Mouse (Mus musculus) olfactory bulb, adult 2 months (tissue): ENCODE measurements around the gene Scn5a.

ENCODE experiments used
- CTCF ChIP-seq: fragments of 200-500 bp; IDR thresholded peaks from 2 replicates; pipeline ENCODE4 v1.5.1; 2012; ENCODE audit warnings: low read depth, mild to moderate bottlenecking, low read length, moderate library complexity; ENCODE audit not compliant: insufficient read depth
- POLR2A ChIP-seq: fragments of 200-500 bp; IDR thresholded peaks from 2 replicates; pipeline ENCODE4 v1.6.1; 2012; ENCODE audit warnings: mild to moderate bottlenecking, low read depth, low read length, moderate library complexity; ENCODE audit not compliant: insufficient read depth

DNA sequence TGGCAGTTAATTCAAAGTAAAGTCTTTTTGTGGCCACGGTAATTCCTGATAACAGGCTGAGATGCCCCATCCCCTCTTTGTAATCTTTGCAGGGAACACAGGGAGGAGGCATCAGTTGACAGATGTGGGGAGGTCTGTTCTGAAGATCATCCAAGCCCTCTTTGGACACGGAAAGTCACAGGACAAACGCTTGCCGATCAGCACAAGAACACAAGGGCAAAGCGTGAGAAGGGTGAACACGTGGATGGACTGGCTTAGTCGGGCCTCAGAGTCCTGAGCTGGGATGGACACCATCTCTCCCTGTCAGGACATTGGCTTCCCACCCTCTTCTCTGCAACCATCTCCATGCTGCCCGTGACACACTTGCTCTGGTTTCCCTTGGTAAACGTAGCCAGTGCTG is 63.4 kb downstream of the Scn5a start:
- TF ChIP-seq CTCF (no peak), POLR2A (no peak)
